Mouse (Mus musculus) cerebellum, postnatal 4 days (tissue): ENCODE results near the gene Rock2.

Experiments used
- DNase-seq, 2 experiments: peaks; one replicate each; pipeline ENCODE4 v3.0.0; 2022; ENCODE audit warnings: low spot score in 2 of 2, mixed read lengths in 1 of 2

Rock2 gene

GRCm38 (mm10) chr12:16894396-16895220, at the start of gene Rock2:
Gene Rock2, plus strand, starts transcription at chr12:16894895.
- peak; percentile 61 to 86 for DNase-seq

DNA sequence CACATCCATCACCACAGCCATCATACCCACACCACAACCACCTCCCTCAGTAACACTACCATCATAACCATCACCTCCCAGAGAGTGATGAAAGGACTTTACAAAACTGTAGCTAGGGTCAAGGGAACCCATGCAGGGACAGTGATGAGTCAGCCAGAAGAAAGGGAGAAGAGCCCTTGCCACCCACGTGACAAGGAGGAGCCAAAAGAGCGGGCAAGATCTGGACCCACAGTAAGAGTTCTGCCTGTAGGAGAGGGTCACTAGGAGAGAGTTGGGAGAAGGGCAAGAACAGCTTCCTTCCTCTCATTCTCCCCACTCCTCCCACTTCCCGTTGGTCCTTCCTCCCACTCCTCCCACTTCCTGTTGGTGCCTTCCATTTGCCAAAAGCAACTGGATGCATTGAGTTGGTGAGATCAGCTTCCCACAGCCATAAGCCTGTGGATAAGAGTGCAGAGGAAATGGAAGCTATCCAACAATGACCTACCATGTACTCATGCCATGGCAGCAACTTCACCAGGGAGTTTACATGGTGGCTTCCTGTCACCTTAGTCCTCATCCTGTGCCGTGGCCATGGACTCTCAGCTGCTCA, 47.4 kb upstream of the Rock2 start:
- DNase-seq, result no peak

- no peak for DNase-seq
These were observed 46.2 kb upstream of the Rock2 start for GRCm38 (mm10) chr12:16848501-16848900.

DNA sequence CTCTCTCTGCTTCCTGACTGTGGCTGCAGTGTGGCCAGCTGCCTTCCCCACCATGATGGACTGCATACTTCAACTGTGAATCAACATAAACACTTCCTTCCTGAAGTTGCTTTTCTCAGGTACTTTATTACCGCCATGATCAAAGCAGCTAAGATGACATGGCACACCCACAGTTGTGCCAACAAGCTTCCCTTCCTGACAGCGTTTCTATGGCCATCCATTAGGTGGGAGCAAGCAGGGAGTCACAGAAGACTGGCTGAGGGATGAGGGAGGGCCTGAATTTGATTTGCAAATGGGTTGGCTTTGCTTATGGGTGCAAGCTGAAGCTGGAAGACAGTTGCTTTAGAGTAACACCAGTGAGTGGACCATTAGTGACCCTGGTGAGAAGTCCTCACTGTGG, 44.9 kb upstream of the Rock2 start:
- no peak for DNase-seq

GRCm38 (mm10) chr12:16850431-16851375, 44.0 kb upstream of the Rock2 start:
- no peak for DNase-seq

GRCm38 (mm10) chr12:16853431-16854165, 41.1 kb upstream of the Rock2 start:
- DNase-seq, result no peak

GRCm38 (mm10) chr12:16855632-16856305, 38.9 kb upstream of the Rock2 start:
- DNase-seq, result peak in 1 of 2 experiments; percentile 45

GRCm38 (mm10) chr12:16856306-16856679, 38.4 kb upstream of the Rock2 start:
- DNase-seq, result no peak

- no peak for DNase-seq
These were observed 36.6 kb upstream of the Rock2 start for GRCm38 (mm10) chr12:16858081-16858480.

GRCm38 (mm10) chr12:16859781-16860180, 34.9 kb upstream of the Rock2 start:
- DNase-seq, result no peak

DNA sequence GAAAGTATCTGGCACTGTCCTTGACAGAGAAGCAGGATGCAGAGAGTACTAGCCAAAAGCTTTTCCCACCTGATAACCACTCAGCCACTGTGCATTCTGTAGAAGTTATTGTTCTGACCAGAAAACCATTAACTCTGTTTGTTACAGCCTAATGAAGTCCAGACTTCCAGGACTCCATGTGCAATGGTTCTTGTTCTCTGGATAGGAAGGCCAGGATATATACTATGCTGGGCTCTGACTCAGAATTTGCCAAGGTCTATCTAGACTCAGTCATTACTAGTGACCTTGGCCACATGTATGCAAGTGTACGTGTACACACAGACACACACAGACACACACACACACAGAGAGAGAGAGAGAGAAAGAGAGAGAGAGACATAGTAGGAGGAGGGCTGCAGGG, 34.2 kb upstream of the Rock2 start:
- DNase-seq, result no peak

GRCm38 (mm10) chr12:16860961-16861360, 33.7 kb upstream of the Rock2 start:
- no peak for DNase-seq

GRCm38 (mm10) chr12:16864477-16864876, 30.2 kb upstream of the Rock2 start:
- no peak for DNase-seq

- DNase-seq, result no peak
These were observed 28.8 kb upstream of the Rock2 start for GRCm38 (mm10) chr12:16865871-16866270.

GRCm38 (mm10) chr12:16866460-16866859, 28.2 kb upstream of the Rock2 start:
- no peak for DNase-seq

GRCm38 (mm10) chr12:16867306-16867705, 27.4 kb upstream of the Rock2 start:
- DNase-seq, result no peak

DNA sequence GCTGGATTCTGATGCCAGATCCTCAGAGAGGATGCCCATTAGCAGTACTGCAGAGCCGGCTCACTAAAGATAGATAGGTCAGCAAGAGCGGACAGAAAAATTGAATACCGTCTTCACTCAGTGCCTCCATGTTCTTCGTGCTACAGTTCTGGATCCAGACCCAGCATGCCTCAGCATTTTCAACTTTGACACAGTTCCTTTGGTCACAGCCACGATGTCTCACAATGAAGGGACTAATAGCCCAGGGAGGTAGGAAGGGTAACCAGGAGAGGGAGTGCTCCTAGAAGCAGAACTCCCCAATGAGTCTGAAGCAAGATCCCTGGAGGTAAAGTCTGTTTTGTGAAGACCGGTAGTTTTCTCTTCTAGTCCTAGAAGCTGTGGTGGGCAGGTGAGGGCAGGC, 26.1 kb upstream of the Rock2 start:
- DNase-seq, result no peak

DNA sequence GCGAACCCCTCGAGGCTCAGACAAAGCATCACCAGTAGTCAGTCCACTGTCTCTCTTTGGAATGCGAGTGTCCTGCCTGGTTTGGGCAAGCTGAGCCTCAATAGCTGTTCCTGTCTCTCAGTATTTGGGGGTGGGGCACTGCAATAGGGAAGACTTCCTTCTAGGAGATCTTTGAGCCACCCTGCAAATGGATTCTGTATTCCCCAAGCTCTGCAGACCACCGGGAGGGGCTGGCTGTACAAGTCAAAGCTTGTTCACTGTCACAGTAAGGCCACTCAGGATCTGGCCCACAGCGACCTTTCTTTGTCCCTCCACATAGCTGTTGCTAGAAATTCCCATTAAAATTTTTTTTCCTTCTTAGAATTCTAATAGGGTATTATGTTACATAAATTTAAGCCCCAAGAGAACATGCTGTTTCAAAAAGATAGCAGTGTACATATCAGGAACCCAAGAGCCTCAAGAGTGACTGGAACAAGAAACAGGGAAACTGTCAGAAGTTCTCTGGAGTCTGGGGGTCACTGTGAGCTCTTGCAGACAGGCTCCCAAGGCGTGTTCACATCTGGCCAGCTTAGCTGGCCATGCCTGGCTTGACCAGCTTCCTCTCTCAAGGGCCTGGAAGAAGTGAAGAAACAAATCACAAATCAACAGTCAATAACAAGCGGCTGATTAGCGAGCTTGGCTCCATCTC, 25.5 kb upstream of the Rock2 start:
- DNase-seq, result no peak

DNA sequence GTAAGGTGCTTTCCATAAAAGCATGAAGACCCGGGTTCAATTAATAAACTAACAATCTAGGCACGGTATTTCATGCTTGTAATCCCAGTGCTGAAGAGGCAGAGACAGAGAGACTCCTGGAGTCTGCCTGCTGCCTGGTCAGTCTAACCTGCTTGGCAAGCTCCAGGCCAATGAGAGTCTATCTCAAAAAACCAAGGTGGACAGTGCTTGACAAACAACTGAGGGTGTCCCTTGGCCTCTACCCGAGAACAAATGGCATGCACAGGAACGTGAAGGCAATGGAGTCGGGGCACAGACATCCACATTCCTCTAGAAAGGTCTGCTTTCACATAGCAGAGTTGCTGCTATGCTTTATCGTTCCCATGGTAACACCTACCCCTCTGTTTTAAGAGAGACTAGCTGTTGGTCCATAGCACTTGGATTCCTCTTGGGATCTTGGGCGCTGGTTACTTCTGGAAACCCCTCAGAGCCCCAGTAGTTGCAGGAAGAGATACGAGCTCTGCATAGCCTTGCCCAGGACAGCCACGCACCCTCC, 24.8 kb upstream of the Rock2 start:
- no peak for DNase-seq

DNA sequence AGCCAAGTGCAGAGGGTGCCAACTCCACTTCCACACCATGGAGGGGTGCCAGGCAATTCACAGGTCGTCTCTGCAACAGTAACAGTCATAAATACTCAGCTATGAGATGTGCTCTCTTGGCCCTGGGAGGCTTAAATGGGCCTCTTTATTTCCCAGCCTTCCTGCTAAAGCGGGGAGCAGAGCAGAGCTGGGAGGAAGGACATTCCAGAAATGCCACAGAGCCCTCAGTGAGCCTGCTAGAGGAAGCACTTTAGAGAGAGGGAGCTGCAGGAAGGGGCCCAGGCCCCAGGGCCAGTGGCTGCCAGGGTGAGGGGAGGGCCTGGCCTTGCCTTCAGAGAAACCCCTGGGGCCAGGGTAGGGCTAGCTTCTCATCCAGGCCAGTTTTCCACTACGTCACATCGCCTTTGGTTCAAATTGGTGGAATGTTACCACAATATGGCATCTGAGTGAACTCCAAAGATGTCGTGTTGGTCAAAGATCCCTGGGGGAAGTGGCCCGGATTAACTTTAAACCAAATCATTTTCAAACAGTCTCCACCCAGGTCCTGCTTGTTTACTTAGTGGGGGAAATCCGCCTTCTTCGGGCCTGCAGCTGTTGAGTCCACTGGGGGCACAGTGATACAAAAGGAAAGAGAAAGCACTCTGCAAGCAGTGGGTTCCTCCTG, 24.2 kb upstream of the Rock2 start:
- no peak for DNase-seq
